Mouse (Mus musculus): ENCODE measurements around the gene Usf2.

DNA sequence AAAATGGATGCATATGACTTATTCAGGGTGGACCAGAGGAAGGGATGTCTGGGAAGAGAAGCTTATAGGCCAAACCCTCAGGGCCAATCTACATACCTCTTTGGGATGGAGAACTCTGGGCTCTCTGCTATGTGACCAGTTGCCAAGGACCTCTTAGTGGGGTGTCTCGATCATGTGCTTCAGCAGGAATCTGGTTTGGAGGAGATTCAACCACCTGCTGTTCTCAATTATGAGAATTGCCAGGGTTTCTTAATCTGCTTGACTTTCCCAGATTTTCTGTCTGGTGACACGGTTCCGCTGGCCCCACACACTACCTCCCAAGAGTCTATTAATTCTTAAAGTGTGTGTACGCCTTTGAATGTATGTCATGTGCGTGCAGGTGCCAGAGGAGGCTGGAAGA, 37.4 kb upstream of the Usf2 start:
- no peak for TF ChIP-seq CTCF (IDR thresholded peaks at IDR 0.05; ENCODE audit: low read depth, low read length)
- no peak for TF ChIP-seq POLR2AphosphoS5 (IDR thresholded peaks at IDR 0.05; ENCODE audit: insufficient replicate concordance, low read depth, low read length)
- TF ChIP-seq GATA1 (IDR thresholded peaks at IDR 0.05; ENCODE audit: borderline replicate concordance, low read length): no peak

Measured in G1E (cell line).